Mouse (Mus musculus): ENCODE data around the gene Hist1h2ah.
"Not testable (repeated sequence)": the region's sequence is repeated elsewhere in the genome, so short reads cannot be mapped to it uniquely, and the experiment has no call there.

Gene Hist1h2ah

DNA sequence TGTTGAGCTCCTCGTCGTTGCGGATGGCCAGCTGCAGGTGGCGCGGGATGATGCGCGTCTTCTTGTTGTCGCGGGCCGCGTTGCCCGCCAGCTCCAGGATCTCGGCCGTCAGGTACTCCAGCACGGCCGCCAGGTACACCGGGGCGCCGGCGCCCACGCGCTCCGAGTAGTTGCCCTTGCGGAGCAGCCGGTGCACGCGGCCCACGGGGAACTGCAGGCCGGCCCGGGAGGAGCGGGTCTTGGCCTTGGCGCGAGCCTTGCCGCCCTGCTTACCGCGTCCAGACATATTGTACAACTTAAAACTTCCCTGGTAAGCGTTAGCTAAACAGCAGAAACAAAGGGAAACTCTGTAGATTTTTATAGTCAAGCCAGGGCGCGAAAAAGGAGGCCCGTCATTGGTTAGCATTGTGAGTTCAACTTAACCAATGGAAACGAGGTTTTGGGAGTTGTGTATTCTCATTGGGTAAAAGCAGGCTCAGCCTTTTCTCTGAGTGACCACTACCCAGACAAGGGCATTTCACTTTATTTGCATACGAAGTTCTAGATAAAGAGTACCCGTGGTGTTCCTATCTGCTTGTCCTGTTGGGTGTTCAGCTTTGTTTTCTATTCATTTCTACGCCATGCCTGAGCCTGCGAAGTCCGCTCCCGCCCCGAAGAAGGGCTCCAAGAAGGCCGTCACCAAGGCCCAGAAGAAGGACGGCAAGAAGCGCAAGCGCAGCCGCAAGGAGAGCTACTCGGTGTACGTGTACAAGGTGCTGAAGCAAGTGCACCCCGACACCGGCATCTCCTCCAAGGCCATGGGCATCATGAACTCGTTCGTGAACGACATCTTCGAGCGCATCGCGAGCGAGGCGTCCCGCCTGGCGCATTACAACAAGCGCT lies at the start of gene Hist1h2ah, which contains the start of gene Hist1h2bk:
Gene Hist1h2ah (minus strand): TSS at position 302 of the 882 bp plus-strand sequence.
Gene Hist1h2bk (plus strand): TSS at position 604 of the 882 bp plus-strand sequence.
- peak; percentile 57 to 82 for DNase-seq

DNA sequence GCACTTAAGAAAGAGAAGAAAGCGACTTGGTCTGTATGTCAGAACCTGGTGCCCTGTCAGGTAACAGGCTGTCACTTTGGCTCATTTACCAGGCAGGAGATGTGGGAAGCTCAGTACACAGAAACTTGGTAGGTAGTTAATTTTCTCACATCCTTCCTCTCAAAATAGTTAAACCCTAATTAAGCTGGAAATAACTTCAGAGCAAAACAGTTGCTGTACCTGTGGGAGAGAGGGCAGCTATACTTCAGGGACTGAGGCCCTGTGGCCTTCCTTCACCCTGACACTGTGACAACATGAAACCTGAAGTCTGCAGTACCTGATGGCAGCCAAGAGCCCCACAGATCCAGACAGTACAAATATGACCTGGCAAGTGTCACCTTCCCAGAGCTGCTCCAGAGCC lies 48.8 kb upstream of the Hist1h2ah start, which contains the start of gene Vmn1r188:
Gene Vmn1r188 (plus strand): TSS at position 301 of the 400 bp plus-strand sequence.
- not testable (repeated sequence) for DNase-seq

DNA sequence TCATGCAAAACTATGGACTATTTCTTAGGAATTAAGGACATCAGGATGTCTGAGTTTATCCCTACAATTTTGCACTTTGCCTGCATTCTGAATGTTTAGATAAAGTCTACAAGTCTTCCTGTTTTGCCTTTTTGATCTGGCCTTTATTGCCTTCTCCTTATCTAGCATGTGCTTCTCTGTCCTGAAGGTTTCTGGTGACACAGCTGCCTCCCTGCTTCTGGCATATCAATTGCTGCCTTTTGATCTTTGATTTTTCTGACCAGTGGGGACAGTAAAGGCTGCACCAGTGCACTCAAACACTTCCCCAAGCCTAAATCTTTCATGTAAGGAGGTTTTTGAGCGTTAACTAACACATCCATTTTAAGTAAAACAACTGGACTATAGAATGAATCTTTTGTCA lies 28.1 kb upstream of the Hist1h2ah start:
- no peak for DNase-seq

DNA sequence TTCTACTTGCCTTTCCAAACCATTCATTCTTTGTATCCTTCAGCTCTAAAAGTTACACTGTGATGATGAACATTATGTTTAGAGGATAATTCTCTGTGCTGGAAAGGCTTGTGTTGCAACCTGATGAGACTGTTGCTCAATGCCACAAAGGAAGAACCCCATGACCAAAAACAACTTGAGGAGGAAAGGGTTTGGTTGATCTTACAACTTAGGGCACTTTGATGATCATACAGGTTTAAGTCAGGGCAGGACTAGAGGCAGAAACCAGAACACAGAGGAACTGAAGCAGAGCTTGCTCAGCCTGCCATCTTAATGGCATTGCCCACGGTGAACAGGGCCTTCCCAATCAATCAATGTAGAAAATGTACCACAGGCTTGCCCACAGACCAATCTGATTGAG lies 26.1 kb upstream of the Hist1h2ah start:
- no peak for DNase-seq

DNA sequence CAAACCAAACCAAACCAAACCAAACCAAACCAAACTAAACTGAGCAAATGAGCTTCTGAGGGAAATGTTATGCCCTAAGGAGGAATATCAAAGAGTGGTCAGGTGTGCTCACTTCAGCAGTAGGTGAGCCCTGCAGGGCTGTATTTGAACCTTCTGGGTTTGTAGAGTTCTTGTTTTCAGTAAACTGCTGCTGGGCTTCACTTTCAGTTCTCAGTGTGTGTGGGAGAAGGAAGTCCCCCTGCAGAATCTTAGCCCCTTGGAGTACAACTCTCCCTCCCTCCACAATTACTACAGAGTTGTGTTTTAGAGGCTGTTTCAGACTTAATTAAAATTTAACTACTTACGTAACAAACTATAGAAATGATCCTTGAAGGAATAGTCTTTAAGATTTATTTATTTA lies 18.4 kb upstream of the Hist1h2ah start:
- DNase-seq: no peak

DNA sequence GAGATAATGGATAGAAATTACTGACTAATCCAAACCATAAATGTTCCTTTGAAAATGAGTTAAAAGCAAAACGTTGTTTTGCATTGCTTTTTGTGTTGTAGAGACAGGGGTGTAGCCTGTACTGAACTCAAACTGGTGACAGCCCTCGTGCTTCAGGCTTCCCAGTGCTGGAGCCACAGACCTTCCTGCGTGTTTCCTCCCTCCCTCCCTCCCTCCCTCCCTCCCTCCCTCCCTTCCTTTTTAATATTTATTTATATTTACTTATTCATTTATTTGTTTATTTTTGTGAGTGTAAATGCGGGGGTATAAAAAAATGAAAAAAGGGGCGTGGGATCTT lies 16.1 kb upstream of the Hist1h2ah start:
- no peak for DNase-seq

DNA sequence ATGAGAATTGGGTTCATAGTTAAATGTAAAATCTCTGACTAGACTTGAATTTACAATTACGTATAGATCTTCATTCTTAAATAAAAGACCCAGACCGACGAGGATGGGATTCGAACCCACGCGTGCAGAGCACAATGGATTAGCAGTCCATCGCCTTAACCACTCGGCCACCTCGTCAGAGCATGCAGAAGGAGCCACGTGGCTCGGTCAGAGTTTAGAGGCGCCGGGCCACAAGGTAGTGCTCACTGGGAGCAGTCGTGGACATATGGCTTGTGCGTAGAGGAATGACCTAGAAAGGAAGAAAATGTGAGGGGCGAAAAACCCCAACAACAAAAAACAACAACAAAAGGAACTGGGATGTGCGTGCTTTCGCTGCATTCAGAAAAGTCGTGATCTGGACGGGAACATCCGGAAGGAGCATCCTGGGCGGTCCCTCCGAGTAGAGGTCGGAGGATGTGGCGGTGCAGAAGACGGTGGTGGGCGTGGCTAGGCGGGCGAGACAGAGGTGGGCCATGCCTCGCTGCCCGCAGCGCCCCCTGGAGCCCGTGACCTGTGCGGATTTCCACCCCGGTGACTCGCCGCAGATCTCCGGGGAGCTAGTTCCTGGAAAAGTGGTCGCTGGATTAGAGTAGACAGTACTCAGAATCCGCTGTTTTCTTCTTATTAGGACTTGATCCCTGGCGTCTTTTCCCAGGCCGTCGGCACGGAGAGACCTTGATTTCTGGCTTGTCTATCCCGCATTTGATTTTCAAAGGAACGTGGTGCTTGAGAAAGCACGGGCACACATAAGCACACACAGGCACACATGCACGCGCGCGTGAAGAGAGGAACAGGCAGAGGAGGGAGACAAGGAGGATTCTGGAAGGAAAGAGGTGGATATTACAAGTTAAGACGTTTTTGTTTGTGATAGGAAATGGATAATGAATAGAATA lies 15.5 kb upstream of the Hist1h2ah start:
- DNase-seq: peak; percentile 88 to 91

DNA sequence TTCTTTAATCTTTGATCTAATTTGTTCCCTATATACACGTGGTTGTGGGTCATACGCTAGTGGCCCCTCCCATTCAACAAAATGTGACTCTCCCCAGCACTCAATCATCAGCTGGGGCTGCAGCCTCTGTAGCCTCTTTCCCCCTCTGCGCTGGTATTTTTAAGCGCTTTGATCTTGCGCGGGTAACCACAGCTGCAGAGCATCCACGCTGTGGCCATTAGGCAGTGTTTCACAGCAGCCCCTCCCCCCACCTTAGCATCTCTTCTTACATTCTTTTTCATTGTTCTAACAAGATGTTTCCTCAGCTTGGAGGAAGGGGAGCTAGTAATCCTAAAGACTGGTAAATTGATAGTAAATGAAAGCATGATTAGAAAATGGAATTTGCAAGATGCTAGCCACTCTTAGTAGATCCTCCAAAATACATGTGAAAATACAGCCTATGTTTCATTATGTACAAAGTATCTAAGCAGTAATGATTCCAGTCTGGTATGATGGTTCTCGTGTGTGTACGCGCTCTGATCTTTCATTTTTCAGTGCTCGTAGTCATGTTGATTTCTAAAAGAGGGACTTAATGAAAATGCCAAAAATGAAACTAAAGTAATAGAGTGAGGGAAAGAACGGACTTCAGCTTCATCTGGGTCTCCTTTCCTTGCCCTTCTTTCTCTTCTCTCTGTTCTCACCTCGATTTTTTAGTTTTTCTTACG lies 14.5 kb upstream of the Hist1h2ah start:
- peak; percentile 25 to 48 for DNase-seq

DNA sequence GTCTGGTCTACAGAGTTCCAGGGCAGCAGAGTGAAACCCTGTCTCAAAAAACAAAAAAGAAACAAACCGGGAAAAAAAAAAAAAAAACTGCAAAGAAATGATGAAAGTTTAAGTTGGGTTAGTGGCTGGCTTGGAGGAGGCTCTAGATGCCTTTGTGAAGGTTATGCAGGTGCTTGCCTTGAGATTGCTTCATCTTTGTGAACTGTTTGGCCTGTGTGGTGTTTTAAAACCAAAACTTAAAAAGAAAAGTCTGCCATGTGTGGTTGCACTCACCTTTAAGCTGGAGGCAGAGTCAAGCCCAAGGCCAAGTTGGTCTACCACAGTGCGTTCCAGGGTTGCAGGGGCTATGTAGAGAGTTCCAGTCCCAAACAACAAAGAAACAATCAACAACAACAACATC lies 13.7 kb upstream of the Hist1h2ah start:
- no peak for DNase-seq

DNA sequence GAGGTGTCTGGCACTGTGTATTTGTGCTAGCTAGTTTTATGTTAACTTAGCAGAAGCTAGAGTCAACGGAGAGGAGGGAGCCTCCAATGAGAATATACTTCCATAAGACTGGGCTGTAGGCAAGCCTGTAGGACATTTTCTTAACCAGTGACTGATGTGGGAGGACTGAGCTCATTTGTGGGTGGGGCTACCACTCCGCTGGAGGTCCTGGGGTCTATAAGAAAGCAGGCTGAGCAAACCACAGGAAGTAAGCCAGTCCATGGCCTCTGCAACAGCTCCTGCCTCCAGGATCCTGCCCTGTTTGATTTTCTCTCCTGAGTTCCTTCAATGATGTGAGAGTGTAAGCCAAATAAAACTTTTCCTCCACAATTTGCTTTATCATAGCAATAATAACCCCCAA lies 9.9 kb upstream of the Hist1h2ah start:
- DNase-seq: no peak

DNA sequence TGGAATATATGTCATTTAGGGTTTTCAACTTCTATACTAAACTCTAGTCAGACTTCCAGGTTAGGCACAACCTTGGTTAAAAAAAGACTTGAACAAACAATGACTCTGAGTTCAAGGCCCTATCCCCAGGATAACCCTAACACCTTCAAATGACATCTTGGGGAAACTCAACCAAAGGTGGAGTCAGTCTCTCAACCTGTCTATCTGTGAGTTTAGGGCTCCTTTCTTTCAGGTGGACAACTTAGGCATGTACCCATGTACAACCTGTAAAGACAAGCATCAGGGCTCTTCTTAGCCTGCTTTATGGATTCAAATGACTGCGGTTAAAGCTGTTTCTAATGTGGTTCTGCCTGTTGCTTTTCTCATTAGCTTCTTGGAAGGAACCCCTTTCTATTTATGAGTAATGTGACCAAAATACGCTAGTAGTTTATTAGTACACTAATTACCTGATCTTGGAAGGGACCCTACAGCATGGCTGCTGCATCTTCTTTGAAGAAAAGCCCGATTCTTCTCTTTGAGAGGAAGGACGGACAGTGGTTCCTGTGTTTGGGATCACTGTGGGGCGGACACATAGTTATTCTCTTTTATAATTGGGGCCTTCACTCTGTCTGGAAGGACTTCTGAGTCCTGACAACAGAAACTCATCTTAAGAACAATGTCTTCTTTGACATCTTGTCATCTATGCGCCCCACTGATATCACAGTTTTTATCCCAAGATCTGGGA lies 9.2 kb upstream of the Hist1h2ah start:
- no peak for DNase-seq

DNA sequence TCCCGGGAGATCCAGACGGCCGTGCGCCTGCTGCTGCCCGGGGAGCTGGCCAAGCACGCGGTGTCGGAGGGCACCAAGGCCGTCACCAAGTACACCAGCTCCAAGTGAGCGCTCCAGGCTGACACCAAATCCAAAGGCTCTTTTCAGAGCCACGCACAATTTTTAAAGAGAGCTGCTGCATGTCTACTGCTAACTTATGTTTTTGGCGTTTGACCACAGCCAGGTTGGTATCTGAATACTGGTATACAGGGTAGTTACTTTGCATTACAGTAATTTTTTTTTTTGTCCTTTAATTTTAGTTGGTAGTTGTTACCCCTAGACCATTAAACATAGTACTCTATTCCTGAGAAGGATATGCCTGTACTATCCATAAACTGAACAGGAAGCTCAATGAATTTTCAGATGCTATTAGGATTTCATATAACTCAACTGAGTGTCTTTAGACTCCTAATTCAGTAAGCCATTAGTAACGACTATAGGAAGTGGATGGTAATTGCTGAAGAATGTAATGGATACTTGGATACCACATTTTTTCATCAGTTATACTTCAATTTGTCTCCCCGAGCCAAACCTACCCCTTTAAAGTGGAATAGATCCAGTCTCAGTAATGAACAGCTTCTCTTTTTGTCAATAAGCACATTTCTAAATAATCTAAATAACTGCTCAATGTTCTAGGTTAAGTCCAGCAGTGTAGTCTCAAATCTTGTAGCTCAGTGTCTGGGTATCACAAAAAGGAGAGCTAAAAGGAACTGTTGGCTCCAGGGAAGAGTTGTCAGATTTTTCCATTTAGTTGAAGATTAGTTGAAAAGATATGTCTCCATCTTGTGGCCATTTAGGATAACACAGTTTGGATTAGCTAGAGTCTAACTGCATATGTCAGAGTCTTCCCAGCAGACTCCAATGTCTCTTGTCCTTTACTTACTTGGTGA lies 8.4 kb upstream of the Hist1h2ah start:
- DNase-seq: no peak

DNA sequence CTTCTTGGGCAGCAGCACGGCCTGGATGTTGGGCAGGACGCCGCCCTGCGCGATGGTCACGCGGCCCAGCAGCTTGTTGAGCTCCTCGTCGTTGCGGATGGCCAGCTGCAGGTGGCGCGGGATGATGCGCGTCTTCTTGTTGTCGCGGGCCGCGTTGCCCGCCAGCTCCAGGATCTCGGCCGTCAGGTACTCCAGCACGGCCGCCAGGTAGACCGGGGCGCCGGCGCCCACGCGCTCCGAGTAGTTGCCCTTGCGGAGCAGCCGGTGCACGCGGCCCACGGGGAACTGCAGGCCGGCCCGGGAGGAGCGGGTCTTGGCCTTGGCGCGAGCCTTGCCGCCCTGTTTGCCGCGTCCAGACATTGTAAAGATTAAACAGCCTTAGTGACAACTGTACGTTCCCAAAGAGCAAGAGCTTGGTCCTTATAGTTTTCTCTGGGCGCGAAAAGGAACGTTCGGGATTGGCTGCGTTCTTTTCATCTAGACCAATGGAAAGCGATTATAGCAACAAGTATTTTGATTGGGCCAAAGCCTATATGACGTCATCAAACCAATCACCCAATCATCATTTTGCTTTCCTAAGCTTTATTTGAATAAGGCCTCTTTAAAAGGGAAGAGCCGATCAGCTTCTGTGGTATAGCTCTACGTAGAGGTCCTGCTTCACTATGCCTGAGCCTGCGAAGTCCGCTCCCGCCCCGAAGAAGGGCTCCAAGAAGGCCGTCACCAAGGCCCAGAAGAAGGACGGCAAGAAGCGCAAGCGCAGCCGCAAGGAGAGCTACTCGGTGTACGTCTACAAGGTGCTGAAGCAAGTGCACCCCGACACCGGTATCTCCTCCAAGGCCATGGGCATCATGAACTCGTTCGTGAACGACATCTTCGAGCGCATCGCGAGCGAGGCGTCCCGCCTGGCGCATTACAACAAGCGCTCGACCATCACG lies 7.5 kb upstream of the Hist1h2ah start, which contains the start of the genes Hist1h2ag and Hist1h2bj:
Gene Hist1h2ag (minus strand): TSS at position 377 of the 935 bp plus-strand sequence.
Gene Hist1h2bj (plus strand): TSS at position 647 of the 935 bp plus-strand sequence.
- peak; percentile 71 to 90 for DNase-seq

DNA sequence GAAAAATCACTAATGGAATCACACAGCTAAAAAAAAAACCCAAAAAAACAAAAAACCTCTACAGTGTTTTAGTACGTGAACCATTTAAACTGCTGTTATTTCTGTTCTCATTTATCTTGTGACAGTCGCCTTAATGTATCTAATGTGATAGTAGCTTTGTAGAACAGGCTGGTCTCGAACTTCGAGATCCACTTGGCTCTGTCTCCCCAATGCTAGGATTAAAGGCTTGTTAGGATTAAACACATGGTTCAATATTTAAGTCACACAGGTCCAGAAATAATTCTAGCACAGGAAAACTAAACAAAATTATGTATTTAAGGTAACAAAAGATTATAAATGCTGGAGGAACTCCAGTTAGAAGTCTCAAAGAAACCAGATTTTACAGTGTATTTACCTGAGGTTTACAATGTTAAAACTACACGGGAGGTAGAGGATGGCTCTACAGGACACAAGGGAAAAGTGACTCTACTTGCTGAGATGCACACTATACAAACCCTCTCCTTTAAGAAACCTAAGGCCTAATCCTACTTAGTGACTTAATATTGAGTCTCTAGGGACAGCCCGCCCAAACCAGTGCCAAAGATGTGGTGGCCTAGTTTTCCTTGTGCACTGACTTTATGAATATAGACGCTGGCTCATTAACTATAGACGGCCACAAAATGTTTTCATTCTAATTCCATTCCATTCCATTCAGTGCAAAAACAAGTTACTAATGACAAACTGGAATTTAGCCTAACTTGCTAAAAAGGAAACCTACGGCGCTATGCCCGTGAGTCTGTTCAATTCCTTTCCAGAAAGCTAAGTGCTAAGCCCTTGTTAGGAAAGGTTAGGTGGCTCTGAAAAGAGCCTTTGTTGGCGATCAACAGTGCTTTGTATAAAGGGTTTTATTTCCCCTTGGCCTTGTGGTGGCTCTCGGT lies 6.5 kb upstream of the Hist1h2ah start:
- DNase-seq: no peak

DNA sequence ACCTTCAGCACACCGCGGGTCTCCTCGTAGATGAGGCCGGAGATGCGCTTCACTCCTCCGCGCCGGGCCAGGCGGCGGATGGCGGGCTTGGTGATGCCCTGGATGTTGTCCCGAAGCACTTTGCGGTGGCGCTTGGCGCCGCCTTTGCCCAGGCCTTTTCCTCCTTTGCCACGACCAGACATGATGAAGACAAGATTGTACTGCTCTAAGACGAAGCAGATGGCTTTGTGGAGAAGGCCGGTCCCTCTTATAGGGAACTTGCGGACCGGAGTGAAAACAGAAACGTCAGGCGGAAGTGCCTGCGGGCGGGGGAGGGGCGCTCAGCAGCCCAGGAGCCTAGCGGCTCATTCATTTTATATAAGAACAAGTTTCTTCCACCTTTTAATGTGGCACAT lies 5.8 kb upstream of the Hist1h2ah start, which contains the start of gene Hist1h4i:
Gene Hist1h4i (minus strand): TSS at position 221 of the 395 bp plus-strand sequence.
- peak; percentile 91 to 96 for DNase-seq

DNA sequence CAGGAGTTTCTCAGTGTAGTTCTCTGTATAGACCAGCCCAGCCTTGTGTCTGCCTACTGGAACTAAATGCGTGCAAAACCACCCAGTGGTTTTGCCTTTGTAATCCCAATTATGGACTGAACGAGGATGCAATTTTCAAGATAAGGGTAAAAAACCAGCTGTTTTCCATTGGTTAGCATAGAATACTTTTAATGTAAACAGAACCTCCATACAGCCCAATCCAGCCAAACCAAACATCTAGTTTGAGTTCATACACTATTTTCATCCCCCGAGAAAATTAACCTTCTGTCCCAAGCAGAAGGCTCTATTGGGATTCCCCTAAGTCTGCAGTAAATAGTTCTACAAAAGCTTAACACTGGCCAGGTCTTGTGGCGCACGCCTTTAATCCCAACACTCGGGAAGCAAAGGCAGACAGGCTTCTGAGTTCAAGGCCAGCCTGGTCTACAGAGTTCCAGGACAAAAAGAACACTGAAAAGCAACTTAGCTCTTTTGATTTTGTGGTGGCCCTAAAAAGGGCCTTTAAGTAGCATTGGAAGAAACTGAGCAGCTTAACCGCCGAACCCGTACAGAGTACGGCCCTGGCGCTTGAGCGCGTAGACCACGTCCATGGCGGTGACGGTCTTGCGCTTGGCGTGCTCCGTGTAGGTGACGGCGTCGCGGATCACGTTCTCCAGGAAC lies 5.2 kb upstream of the Hist1h2ah start:
- DNase-seq: no peak

DNA sequence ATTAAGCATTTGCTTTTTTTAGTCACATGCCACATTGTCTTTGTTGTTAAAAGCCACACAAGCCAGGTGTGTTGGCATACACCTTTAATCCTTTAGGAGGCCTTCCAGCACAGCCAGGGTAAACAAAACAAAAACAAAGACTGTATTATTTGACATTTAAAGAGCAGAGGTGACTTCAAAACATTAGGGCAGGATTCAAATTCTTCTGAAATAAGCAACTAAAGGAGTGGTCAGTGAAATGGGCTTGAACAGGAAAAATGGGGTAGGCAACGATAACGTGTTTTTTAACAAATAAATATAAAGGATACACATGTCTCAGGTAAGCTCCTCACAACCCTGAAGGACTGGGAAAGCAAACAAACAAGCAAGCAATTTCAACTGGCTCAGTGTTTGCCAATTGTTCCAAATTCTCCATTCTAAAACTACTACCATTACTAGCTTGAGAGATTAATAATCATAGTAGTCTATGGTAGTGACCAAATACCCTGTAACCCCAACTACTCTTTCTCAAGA lies 4.6 kb upstream of the Hist1h2ah start:
- no peak for DNase-seq

All from thymus, adult 18-20 months (tissue).